Mouse (Mus musculus) heart, embryonic 12.5 days (tissue): ENCODE results near the gene Slc16a13. TPM values are rescaled to one million over a fixed set of nuclear protein-coding genes. Genes with fewer than 3 reads are reported as not detected.

Experiments used
- ATAC-seq: fragments of 200-750 bp; cut with Nextera tagmentation; 2 replicates; pipeline ENCODE4 v1.8.0; 2017; ENCODE audit warnings: moderate TSS enrichment, moderate library complexity; ENCODE audit not compliant: insufficient number of reproducible peaks, low FRiP score
- H3K27ac ChIP-seq: fragments of 300-500 bp; sonication (generic); 2 replicates; pipeline ENCODE4 v1.5.1; 2016; ENCODE audit warnings: mild to moderate bottlenecking, moderate library complexity; ENCODE audit not compliant: poor library complexity, severe bottlenecking
- H3K27me3 ChIP-seq: fragments of 300-500 bp; sonication (generic); replicated peaks from 2 replicates; pipeline ENCODE4 v1.6.1; 2016; ENCODE audit warnings: mild to moderate bottlenecking, moderate library complexity
- H3K36me3 ChIP-seq: fragments of 300-500 bp; sonication (generic); 2 replicates; pipeline ENCODE4 v1.6.1; 2016; ENCODE audit warnings: mild to moderate bottlenecking, moderate library complexity
- H3K4me1 ChIP-seq: fragments of 300-500 bp; sonication (generic); replicated peaks from 2 replicates; pipeline ENCODE4 v1.6.1; 2016; ENCODE audit warnings: mild to moderate bottlenecking
- H3K4me2 ChIP-seq: fragments of 300-500 bp; sonication (generic); 2 replicates; pipeline ENCODE4 v1.6.1; 2016; ENCODE audit warnings: mild to moderate bottlenecking, moderate library complexity
- H3K4me3 ChIP-seq: fragments of 300-500 bp; sonication (generic); 2 replicates; pipeline ENCODE4 v1.5.1; 2016; ENCODE audit warnings: mild to moderate bottlenecking
- H3K9ac ChIP-seq: fragments of 300-500 bp; sonication (generic); 2 replicates; pipeline ENCODE4 v1.6.1; 2016; ENCODE audit warnings: mild to moderate bottlenecking, moderate library complexity
- H3K9me3 ChIP-seq: fragments of 300-500 bp; sonication (generic); replicated peaks from 2 replicates; pipeline ENCODE4 v1.6.1; 2016; ENCODE audit warnings: mild to moderate bottlenecking, moderate library complexity
- WGBS: fragments of 180-500 bp; shearing (Covaris S2); methylation state at CpG from one replicate; pipeline ENCODE4 v1.1.7; 2016; 5-methylcytosine and 5-hydroxymethylcytosine counted together
- polyA plus RNA-seq: library from polyadenylated mRNA; unstranded; fragments of >200 nt; fragmentation: Nextera tagmentation; extraction: Ambion mirVana; gene quantifications from 2 replicates; pipeline ENCODE4 v1.2.1, GENCODE M21; 2016

Slc16a13 gene
- polyA plus RNA-seq, 1 experiment from 2014 or later = 7.7 TPM

GRCm38 (mm10) chr11:70230239-70230727 is 9.4 kb upstream of the Slc16a13 start:
- Histone ChIP-seq H3K4me1 (peaks cover 54% of the 10 kb centered on the region), H3K4me3 (peak overlapping the region; percentile 51), H3K27ac (peak overlapping the region; percentile 77), H3K9me3 (no peaks in the 10 kb centered on the region), H3K9ac (peak overlapping the region; percentile 17; the same call in 1 of the 2 replicates), H3K27me3 (peaks cover 45% of the 10 kb centered on the region), H3K4me2 (peak overlapping the region; percentile 70), H3K36me3 (peaks cover 11% of the 10 kb centered on the region)
- ATAC-seq = peak; percentile 70
- WGBS = 2% methylated on average over 32 of the region's 32 CpGs

GRCm38 (mm10) chr11:70229260-70230010 is 8.6 kb upstream of the Slc16a13 start, which contains the start of gene Bcl6b:
Bcl6b (minus strand) TSS chr11:70229798.
- H3K27me3 ChIP-seq = peaks cover 52% of the 10 kb centered on the region
- WGBS = 2% methylated on average over 39 of the region's 39 CpGs
- peaks cover 55% of the 10 kb centered on the region for H3K4me1 ChIP-seq

GRCm38 (mm10) chr11:70228828-70229227 is 8.0 kb upstream of the Slc16a13 start:
- Histone ChIP-seq H3K4me2 (peak overlapping the region; percentile 70), H3K4me1 (peaks cover 56% of the 10 kb centered on the region), H3K27ac (peak overlapping the region; percentile 77), H3K27me3 (peaks cover 52% of the 10 kb centered on the region), H3K36me3 (no peaks in the 10 kb centered on the region), H3K4me3 (peak overlapping the region; percentile 51), H3K9me3 (no peaks in the 10 kb centered on the region), H3K9ac (peak overlapping the region; percentile 71)
- peak; percentile 81 for ATAC-seq
- WGBS = under 1% methylated on average over 19 of the region's 19 CpGs

More at GRCm38 (mm10) chr11:70229260-70230010, 8.6 kb upstream of the Slc16a13 start, which contains the start of gene Bcl6b:
- Histone ChIP-seq H3K36me3 (peaks cover 2% of the 10 kb centered on the region), H3K4me3 (peak within 1 kb of the TSS; percentile 51), H3K9ac (peak within 1 kb of the TSS; percentile 71), H3K4me2 (peak within 1 kb of the TSS; percentile 70), H3K9me3 (no peaks in the 10 kb centered on the region), H3K27ac (peak within 1 kb of the TSS; percentile 77)
- ATAC-seq = peak; percentile 34; the same call in 1 of the 2 replicates

GRCm38 (mm10) chr11:70227661-70228245 is 6.9 kb upstream of the Slc16a13 start:
- Histone ChIP-seq H3K4me1 (peaks cover 52% of the 10 kb centered on the region), H3K4me3 (peak overlapping the region; percentile 51), H3K27me3 (peaks cover 52% of the 10 kb centered on the region), H3K27ac (no peak overlapping the region), H3K4me2 (peak overlapping the region; percentile 70), H3K9me3 (no peaks in the 10 kb centered on the region), H3K9ac (peak overlapping the region; percentile 71; the same call in 1 of the 2 replicates), H3K36me3 (no peaks in the 10 kb centered on the region)
- WGBS = 70% methylated on average over 4 of the region's 4 CpGs
- ATAC-seq = no peak

GRCm38 (mm10) chr11:70227126-70227525 is 6.3 kb upstream of the Slc16a13 start:
- peak overlapping the region; percentile 64; the same call in 1 of the 2 replicates for H3K9ac ChIP-seq
- peaks cover 50% of the 10 kb centered on the region for H3K4me1 ChIP-seq
- H3K36me3 ChIP-seq = no peaks in the 10 kb centered on the region
- no peak for ATAC-seq
- H3K27ac ChIP-seq = no peak overlapping the region
- WGBS = 30% methylated on average over 5 of the region's 5 CpGs
- peak overlapping the region; percentile 51 for H3K4me3 ChIP-seq
- H3K9me3 ChIP-seq = no peaks in the 10 kb centered on the region
- peaks cover 52% of the 10 kb centered on the region for H3K27me3 ChIP-seq
- peak overlapping the region; percentile 70 for H3K4me2 ChIP-seq

GRCm38 (mm10) chr11:70226602-70226890 is 5.7 kb upstream of the Slc16a13 start:
- WGBS = 10% methylated on average over 18 of the region's 18 CpGs
- no peak overlapping the region for H3K27ac ChIP-seq
- H3K4me3 ChIP-seq = peak overlapping the region; percentile 51
- H3K4me1 ChIP-seq = peaks cover 56% of the 10 kb centered on the region
- no peak for ATAC-seq
- peak overlapping the region; percentile 70 for H3K4me2 ChIP-seq
- no peaks in the 10 kb centered on the region for H3K36me3 ChIP-seq
- peaks cover 52% of the 10 kb centered on the region for H3K27me3 ChIP-seq
- H3K9ac ChIP-seq = peak overlapping the region; percentile 64
- no peaks in the 10 kb centered on the region for H3K9me3 ChIP-seq

GRCm38 (mm10) chr11:70225798-70226601 is 5.1 kb upstream of the Slc16a13 start:
- no peak for ATAC-seq
- no peak overlapping the region; the same call in 1 of the 2 replicates for H3K27ac ChIP-seq

GRCm38 (mm10) chr11:70223724-70224123 is 2.9 kb upstream of the Slc16a13 start:
- Histone ChIP-seq H3K4me1 (peaks cover 54% of the 10 kb centered on the region), H3K9me3 (no peaks in the 10 kb centered on the region), H3K27ac (peak overlapping the region; percentile 69), H3K4me2 (no peak overlapping the region), H3K4me3 (no peak overlapping the region), H3K9ac (no peak overlapping the region), H3K27me3 (peaks cover 47% of the 10 kb centered on the region), H3K36me3 (no peaks in the 10 kb centered on the region)
- 62% methylated on average over 9 of the region's 9 CpGs for WGBS
- no peak for ATAC-seq

More at GRCm38 (mm10) chr11:70225798-70226601, 5.1 kb upstream of the Slc16a13 start:
- WGBS = 20% methylated on average over 27 of the region's 27 CpGs
- Histone ChIP-seq H3K27me3 (peaks cover 52% of the 10 kb centered on the region), H3K4me3 (peak overlapping the region; percentile 51), H3K9ac (peak overlapping the region; percentile 64), H3K4me2 (peak overlapping the region; percentile 70), H3K36me3 (no peaks in the 10 kb centered on the region), H3K9me3 (no peaks in the 10 kb centered on the region), H3K4me1 (peaks cover 56% of the 10 kb centered on the region)

- WGBS = 9% methylated on average over 14 of the region's 14 CpGs
- H3K27me3 ChIP-seq = peaks cover 42% of the 10 kb centered on the region
- peak overlapping the region; percentile 92 for H3K4me2 ChIP-seq
- H3K4me3 ChIP-seq = peak overlapping the region; percentile 53
- peaks cover 49% of the 10 kb centered on the region for H3K4me1 ChIP-seq
- no peaks in the 10 kb centered on the region for H3K9me3 ChIP-seq
- peak overlapping the region; percentile 72 for H3K9ac ChIP-seq
- H3K36me3 ChIP-seq = no peaks in the 10 kb centered on the region
- peak overlapping the region; percentile 94 for H3K27ac ChIP-seq
- ATAC-seq = peak; percentile 82
Measured at GRCm38 (mm10) chr11:70221603-70222500, 988 bp upstream of the Slc16a13 start.

- no peak for ATAC-seq
- WGBS = under 1% methylated on average over 24 of the region's 24 CpGs
- no peaks in the 10 kb centered on the region for H3K36me3 ChIP-seq
- H3K27me3 ChIP-seq = peaks cover 43% of the 10 kb centered on the region
- H3K9ac ChIP-seq = peak overlapping the region; percentile 79
- peak overlapping the region; percentile 92 for H3K4me2 ChIP-seq
- H3K4me3 ChIP-seq = peak overlapping the region; percentile 53
- H3K27ac ChIP-seq = peak overlapping the region; percentile 94
- H3K4me1 ChIP-seq = peaks cover 40% of the 10 kb centered on the region
- no peaks in the 10 kb centered on the region for H3K9me3 ChIP-seq
Measured at GRCm38 (mm10) chr11:70220323-70220722, 541 bp downstream of the Slc16a13 start.
